Mouse (Mus musculus) layer of hippocampus, postnatal 10 days (tissue): Measurements from ENCODE around the gene Mllt6. TPM values are rescaled to one million over a fixed set of nuclear protein-coding genes. Genes with fewer than 3 reads are reported as not detected.
"Not testable (repeated sequence)": the region's sequence is repeated elsewhere in the genome, so short reads cannot be mapped to it uniquely, and the experiment has no call there.

ENCODE experiments used
- DNase-seq, 2 experiments: peaks; one replicate each; pipeline ENCODE4 v3.0.0; 2021; ENCODE audit warnings: low spot score in 2 of 2
- total RNA-seq, 2 experiments: library from RNA; stranded (reverse); gene quantifications; 2 replicates each; pipeline ENCODE4 v1.2.3; 2021

Mllt6 gene
- total RNA-seq, 2 experiments from 2014 or later, result 50.5 to 55.5 TPM

DNA sequence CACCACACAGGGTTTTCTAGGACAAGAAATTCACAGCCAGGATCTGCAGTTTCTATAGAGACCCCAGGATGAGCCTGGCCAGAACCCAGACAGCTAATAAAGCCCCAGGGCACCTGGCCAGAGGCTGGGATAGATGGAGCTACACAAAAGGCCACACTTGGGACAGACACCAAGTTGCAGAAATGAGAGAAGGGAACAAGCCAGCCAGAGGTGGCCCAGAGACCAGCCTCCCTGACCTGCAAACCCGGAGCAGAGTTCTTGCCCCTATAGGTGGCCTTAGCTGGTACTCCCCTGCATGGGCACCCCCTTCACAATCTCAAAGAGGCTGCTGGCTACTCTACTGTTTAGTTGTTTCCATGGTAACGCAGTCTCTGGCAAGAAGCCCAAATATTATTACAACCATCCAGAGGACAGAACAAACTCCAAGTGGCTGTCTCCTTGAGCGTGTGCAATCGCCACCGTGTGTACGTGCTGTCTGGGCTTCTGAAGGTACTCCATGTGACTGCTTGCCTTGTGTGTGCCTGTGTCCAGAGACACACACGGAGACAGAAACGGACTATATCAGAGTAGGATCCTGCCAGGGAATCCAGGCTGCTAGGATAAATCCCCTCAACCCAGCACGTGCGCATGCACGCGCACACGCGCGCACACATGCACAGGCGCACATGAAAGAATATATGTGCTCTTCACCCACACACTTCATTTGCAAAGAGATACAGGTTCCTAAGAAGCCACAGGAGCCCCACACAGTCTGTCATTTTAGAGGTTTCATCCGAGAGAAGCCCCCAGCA, 31.9 kb downstream of the Mllt6 start:
- DNase-seq, result peak; percentile 69 to 78

DNA sequence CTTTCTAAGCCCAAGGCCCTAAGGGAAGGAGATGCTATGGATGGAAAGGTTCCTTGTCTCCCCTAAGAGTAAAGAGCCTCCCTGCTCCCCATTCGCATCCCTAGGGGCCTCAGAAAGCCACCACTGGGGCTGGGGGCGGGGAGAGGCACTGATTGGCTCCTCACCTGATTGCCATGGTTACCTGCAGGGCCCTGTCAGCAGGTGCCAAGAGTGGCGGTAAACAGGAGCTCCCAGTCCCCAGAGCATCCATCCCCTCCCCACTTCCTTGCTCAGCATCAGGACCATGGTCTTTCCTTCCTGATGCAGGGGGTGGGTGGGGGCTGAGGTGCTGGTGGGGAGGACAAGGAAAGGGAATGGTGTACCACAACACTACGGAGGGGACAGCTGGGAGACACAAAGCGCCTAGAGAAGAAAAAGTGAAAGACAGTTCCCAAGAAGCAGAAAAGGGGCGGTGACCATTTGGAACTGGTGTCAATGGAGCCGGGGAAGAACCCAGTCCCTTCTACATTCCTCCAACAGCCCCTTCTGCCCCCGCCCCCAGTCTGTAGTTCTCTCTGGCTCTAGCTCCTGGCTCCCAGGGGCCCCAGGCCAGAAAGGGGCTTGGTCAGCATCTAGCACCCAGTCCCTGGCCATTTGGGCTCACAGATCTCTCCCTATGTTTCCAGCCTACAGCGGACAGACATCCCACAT, 32.6 kb downstream of the Mllt6 start:
- peak in 1 of 2 experiments; percentile 60 for DNase-seq

DNA sequence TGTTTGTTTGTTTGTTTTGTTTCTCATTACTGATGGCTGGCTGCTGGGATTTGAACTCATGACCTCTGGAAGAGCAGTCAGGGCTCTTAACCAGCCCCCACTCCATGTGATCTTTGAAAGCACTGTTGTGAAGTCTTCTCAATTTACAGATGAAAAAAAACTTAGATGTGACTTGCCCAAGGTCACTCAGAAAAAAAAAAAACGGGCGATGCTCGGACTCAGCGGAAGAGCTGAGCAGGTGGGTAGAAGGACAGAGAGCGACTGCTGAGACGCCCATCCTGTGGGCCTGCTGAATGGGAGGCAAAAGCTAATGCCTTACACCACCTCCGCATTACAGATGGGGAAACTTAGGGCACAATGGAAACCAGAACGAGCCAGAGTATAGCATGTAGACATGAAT, 33.5 kb downstream of the Mllt6 start:
- no peak for DNase-seq

DNA sequence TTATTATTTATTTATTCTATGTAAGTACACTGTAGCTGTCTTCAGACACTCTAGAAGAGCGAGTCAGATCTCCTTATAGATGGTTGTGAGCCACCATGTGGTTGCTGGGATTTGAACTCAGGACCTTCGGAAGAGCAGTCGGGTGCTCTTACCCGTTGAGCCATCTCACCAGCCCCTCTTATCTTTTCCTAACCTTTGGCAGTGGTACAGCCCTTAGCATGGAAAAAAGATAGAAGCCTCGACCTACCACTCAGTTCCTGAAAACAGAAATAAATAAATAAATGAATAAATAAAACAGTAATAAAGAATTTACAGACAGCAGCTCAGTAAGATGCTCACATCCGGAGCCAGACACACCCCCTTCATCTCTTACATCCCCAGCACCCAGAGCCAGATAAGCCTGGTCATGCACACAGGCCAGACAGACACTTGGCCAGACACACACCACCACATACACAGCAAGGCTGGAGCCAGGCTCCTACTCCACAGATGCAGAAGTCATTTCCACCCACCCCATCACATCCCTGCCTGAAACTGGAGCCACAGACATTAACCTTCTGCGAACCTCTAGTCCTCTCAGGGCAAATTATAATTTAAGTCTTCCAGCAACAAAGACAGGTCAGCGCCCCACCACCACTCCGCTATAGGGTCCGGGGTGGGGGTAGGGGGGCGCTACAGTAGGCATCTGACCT, 34.1 kb downstream of the Mllt6 start:
- no peak for DNase-seq

DNA sequence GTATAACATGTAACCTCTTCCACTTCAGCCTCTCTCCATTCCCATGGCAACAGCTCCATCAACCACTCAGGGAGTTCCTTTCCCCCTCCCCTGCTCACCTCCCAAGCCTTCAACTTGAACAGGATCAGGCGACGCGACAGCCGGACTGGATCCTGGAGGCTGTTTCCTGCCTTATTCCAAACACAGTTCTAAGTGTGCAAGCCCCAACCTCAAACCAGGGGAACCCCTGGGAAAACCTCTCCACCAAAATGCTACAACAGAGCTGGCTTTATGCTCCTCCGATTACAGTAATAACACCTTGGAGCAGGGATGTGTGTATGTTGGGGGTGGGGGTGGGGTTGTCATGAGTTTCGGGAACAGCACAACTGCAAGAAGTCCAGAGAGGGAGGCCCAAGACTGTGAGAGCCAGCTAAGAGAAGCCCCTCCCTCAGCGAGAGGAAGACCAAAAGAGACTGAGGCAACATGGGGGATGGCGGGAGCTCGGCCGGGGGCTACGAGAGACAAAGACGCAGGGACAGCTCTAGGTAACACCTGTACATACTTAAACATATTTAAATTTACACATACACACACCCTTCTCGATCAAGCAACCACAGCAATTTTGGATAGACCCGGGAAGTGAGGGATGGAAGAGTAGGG, 34.8 kb downstream of the Mllt6 start:
- DNase-seq, result no peak

DNA sequence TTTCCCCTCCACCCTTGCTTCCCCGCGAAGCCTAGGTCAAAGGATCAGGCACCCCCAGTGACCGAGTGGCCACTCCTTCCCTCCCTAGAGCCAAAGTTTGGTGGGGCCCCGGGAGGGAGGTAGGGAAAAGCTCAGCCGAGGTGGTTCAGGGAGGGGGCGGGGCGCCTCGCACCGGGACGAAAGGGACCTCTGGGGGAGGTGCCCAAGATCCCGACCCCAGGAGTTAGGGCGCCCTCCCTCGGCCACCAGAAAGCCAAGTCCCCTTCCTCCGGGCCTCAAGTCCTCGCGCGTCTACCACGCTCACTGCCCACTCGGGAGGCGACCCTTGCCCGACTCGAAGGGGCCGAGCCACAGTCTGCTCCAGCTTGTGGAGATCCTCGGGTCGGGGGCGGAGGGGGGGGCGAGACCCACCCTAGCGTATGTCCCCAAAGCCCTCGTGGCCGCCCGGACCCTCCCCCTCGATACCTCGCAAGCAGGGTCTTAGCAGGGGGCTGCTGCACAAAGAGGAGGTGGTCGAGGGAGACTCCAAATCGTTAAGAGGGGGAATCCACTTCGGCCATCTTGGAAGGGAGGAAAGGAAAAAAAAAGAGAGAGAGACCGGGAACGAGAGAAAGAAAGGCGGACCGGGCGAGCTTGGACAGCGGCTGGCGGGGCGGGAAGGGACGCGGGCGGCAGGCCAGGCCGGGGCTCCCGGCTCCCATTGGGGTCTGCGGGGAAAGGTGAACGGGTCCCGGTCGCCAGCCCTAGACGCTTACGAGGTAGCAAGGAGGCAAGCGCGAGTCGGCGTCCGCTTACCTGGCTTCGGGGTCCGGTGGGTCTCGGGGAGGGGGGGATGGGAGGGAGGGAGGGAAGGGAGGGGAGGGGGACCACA, 35.8 kb downstream of the Mllt6 start:
- DNase-seq, result peak; percentile 68 to 79

DNA sequence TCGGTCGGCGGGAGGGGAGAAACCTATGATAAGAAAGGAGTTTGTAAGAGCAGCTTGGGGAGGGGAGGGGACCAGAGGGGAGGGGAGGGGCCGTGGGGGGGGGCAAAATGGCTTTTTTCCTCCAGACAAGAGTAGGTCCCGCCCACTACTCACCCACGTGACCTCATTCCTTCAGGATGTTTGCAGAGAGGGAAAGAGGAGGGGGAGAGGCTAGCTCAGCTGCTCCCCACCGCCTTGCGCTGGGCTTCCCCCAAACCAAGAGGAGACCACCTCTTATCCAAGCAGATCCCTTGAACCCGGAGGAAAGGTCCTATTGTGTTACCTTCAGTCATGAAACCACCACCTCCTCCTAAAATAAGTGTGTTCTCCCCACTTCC, 36.4 kb downstream of the Mllt6 start:
- DNase-seq, result peak; percentile 77 to 84

DNA sequence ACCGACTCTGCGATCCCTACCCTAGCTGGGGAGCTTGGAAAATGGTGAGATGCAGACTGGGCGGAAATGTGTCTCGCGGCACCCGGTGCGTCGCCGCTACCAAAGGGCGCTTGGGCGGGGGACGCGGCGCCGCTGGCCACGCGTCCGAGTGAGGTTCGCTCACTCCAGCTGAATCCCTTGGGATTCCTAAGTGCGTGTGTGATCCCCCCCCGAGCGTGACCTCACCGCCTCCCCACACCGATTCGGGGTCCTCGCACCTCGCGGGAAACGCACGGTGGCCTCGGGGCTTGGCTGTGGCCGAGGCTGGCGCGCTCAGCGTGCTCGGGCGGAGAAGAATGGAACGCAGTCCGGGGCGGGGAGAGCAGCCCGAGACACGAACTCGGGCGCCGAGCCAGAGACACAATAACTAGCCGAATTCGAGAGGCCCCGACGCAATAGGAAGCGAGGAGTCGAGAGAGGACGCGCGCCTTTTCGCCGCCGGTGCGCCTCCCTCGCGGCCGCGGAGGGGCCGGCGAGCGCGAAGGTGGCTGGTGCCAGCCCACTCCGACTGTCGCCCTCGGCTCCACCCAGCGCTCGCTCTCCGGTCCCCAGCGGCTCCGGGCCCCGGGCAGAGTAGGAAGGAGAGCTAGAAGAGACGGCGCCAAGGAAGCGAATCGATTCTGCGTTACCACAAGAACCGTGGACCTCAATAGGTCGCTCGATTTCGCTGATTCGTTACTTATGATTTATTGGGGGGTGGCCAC, 37.0 kb downstream of the Mllt6 start, which contains the start of gene Pcgf2:
Gene Pcgf2 (minus strand): TSS at position 495 of the 743 bp plus-strand sequence.
- peak; percentile 74 to 82 for DNase-seq

DNA sequence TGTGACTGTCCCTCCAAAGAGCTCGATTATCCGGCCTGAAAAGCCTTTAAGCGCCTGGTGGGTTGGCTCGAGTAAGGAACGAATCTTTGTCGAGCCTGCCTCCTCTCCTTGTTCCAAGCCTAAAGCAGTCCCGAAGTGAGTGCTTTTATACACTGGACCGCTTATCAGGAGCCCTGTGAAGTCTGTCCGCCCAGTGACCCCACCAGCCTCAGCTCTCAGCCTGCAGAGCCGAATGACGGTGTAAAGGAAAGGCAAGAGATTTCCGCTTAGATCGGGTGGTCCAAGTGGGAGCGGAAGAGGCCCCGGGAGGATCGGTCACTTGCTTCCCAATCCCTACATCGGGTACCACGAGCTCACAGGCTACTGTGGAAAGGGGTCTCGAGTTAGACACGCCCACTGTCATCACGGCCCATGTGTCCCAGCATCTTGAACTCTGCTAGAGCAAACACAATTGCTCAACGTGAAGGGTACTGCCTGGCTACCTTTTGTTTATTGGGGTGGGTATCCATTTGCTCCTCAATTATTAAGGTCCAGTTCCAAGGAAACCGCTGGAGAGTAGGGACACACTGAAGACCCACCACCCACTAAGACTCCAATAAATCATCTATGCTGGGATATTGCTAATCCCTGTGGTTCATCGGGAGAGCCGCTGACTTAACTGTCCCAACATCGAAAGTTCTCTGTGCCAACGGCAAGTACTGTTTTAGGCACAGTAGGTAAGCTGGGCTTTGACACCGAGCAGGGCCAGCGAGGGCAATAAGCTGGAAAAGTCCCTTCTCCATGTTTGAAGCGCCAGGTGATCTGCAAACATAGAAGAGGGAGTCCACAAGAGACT, 37.7 kb downstream of the Mllt6 start:
- DNase-seq, result no peak

DNA sequence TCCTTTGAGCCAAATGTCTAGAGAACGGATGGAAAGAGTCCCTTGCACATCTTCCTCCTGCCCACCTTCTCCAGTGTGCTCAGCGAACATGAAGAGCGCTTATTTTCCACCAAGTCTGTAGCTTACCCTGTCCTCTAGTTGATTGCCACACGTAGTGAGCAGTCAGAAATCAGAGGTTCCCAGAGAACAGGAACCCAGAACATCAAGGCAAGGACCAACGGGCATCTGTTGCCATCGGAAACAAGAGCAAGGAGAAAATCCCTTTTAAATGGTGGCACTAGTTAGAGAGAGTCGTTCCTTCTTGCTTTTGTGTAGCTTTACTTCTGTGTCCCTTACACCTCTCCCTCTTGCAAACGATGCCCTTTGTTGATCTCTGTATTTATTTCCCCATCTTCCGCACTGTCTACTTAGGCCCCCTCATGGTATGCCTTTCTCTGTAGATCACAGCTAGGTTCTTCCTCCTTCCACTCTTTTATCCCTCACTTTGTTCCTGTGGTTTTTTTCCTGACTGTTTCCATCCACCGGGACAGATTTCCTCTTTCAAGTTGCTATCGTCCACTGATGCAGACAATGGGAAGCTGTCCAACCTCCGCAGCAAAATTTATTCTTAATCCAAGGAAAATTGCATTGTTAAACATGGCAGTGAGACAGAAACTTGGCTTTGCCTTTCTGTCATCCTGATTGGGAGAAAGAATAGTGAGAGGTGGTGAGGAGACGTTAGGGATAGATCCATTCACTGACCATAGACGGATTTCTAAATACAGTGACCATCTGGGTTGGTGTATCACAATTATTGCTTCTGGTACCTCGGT, 38.6 kb downstream of the Mllt6 start:
- no peak for DNase-seq

DNA sequence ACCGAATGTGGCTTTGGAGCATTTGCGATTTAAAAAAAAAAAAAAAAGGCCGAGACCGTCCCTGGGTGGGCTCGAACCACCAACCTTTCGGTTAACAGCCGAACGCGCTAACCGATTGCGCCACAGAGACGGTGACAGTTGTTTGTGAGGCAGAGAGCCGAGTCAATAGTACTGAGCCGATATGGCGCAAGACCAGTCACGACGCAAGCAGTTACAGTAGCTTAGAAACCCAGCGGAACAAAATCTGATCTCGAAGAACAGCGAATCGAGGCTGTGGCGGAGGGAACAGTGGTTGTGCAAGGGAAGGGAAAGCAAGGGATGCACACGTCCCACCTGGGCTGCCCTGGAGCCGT, 39.2 kb downstream of the Mllt6 start:
- DNase-seq, result peak; percentile 94 to 97

DNA sequence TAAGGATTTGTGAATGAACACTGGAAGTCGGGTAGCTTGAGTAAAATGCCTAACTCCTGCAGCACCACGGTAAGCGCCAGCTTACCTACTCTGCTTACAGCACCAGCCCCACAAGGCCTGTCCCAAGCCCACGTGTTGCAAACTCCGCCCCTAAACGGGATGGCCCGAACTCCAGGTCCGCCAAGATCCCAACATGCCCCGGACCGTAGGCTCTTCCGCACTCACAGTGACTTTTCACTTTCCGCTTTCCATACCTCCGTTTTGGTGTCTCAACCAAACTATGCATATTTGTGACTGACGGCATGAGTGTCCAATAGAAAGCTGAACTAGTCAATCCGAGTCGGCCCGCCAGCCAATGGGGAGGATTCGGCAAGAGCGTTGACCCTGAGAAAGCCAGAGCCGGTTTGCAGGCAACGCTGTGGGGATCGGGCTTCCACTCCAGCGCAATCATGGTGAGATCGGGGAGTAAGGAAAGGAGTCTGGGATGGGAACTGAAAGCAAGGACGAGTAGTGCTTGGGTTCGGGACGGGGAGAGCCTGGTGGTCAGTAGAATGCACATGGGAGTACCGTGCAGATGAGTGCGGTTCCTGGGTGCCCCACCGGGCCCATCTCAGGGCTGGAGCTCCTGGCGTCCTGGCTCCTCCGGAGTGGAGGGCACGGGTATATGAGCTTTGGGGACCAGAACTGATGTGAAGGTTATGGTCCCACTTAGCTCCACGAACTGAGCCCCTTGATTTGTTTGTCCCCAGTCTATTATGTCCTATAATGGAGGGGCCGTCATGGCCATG, 40.0 kb downstream of the Mllt6 start, which contains the start of gene Psmb3:
Gene Psmb3 (plus strand): TSS at position 361 of the 788 bp plus-strand sequence.
- peak; percentile 99 for DNase-seq

DNA sequence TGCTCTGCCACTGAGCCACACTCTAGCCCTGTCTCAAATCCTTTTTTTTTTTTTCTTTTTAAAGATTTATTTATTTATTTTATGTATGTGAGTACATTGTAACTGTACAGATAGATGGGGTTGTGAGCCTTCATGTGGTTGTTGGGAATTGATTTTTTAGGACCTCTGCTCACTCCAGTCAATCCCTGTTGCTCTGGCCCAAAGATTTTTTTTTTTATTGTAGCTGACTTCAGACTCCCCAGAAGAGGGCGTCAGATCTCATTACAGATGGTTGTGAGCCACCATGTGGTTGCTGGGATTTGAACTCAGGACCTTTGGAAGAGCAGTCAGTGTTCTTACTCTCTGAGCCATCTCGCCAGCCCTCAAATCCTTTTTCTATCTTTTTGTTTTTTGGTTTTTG, 46.9 kb downstream of the Mllt6 start:
- DNase-seq, result not testable (repeated sequence)

DNA sequence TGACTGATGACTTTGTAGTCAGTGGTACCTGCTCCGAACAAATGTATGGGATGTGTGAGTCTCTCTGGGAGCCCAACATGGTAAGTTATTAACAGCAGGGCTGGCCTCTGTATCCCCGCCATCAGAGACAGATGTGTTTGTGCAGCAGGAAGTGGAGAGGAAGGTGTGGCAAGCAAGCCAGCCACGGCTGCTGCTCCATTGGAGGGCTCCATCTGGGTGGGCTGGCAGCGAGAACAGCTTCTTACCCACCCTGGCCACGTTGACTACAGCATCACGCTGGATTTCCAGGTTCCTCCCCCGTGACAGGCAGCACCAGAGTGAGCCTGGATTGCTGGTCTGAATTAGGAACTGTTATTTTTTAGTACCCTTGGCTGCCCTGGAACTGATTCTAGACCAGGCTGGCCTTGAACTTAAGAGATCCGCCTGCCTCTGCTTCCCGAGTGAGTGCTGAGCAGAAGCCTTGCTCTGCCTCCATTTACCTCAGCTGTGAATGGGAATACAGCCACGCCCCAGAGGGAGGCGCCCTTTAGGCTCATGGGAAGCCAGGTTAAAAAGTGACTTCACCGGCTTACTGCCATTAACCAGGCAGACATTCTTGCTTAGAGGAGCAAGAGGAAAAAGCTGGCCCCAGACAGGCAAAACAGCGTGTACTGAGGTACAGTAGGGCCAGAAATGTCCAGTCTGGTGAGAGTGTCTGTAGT, 48.1 kb downstream of the Mllt6 start:
- no peak for DNase-seq

DNA sequence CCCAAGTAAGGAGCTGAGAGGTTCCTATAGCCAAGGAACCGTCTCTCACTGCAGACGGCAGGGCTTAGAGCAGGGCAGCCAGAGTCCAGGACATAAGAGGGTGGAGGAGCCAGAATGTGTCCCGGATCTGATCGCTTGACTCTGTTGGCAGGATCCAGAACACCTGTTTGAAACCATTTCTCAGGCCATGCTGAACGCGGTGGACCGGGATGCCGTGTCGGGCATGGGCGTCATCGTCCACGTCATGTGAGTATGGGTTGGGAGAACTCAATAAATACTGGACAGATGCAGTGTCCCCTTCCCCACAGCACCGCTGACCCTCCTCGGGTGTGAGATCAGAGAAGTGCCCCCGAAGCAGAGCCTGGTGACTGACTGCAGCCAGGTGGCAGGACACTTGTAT, 49.1 kb downstream of the Mllt6 start:
- no peak for DNase-seq

DNA sequence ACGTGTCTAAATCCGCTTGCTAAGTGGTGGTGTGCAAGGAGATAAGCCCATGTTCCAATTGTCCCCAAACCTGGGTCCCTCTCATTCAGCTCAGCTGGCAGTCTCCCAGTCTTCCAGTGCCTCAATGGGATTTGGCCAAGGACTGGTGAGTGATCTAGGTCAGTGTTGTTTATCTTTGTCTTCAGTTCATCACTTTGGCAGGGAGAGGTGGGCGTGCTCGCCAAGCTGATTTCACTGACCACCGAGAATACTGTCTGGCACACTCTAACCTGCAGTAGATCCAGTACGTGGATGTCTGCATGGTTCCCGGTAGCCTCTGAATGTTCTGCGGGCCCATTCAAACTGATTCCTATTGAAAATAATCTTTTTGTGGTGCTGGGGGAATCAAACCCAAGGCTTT, 50.7 kb downstream of the Mllt6 start:
- DNase-seq, result no peak

DNA sequence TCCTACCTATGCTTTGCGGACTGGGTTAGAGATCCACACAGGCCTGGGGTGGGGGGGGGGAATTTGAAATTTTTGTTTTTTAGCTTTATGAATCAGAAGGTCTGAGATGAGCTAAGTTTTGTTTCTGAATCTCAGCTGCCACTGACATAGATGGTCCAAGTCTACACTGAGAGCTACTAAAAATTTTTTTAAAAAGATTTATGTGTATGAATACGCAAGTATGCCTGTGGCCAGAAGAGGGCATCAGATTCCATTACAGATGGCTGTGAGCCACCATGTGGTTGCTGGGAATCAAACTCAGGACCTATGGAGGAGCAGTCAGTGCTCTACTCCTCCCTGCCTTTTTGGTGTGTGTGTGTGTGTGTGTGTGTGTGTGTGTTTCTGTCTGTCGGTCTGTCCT, 51.1 kb downstream of the Mllt6 start:
- DNase-seq, result no peak
